Mouse (Mus musculus): Measurements from ENCODE around the gene Hsf5. TPM values are rescaled to one million over a fixed set of nuclear protein-coding genes. Genes with fewer than 3 reads are reported as not detected.
A peak's percentile ranks its signal among the peaks of the same experiment; 100 is the strongest.

Gene Hsf5
- total and polyA plus RNA-seq, 2 experiments, result 0.05 to 0.09 TPM

DNA sequence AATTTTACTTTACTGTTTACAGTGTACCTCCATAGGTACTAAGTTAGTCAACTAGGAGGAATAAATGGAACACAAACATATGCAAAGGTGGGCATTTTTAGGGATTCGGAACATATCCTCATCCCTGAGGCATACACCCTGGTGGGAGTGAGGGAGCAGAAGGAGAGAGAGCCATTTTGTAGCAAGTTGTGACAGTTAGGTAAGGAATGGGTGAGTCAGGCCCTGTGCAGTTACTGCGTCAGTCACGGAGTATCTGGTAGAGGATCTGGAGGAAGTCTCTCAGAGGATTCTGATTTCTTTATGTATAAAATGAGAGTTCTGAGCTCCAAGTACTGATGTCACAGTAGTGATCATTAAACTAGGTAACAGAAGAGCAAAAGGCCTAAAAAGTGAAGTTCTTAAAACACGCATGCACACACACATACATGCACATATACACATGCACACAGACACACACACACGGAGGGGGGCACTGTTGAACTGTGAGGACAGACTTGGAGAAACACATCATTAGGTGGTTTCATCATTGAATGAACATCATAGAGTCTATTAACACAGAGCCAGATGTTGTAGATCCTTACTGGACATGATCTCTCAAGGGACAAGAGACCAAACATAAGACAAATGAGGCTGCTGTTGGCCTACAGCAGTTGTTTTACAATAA is 29.6 kb upstream of the Hsf5 start:
- Histone ChIP-seq H3K79me2 (ENCODE audit: control insufficient read depth, insufficient read depth, low read length) (peaks cover 3% of the 10 kb centered on the region; the same call in 1 of the 2 replicates), H3K4me1 (ENCODE audit: control insufficient read depth, insufficient read depth, low read length) (peaks cover 18% of the 10 kb centered on the region), H3K27me3 (ENCODE audit: control insufficient read depth, insufficient read depth, low read length) (no peaks in the 10 kb centered on the region), H3K4me3 (ENCODE audit: insufficient read depth, low read depth, low read length) (no peak overlapping the region), H3K36me3 (ENCODE audit: control insufficient read depth, insufficient read depth, low read length) (no peaks in the 10 kb centered on the region), H3K9ac (ENCODE audit: low read depth, low read length) (no peak overlapping the region), H3K27ac (replicated peaks; ENCODE audit: insufficient read depth, low read depth, low read length) (no peak overlapping the region)
- DNase-seq (ENCODE audit: extremely low read depth, low read depth, low spot score), result no peak
- no peak for TF ChIP-seq CTCF (IDR thresholded peaks at IDR 0.05; ENCODE audit: low read depth, low read length)
- 92% methylated on average over 5 of the region's 5 CpGs for WGBS

DNA sequence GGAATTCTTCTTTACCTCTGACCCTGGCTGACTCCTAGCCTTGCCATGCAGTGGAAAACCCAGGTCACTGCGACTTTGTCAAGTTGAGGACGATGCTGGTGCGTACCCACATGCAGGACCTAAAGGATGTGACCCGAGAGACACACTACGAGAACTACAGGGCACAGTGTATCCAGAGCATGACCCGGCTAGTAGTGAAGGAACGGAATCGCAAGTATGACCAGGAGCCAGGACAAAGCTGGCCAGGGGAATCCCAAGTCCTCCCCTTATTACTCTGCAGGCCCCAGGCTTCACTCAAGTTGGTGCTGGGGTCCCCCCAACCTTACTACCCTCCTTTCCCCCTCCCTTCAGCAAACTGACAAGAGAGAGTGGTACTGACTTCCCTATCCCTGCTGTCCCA is 27.4 kb upstream of the Hsf5 start:
- H3K27ac ChIP-seq (replicated peaks; ENCODE audit: insufficient read depth, low read depth, low read length), result no peak overlapping the region
- WGBS, result 78% methylated on average over 8 of the region's 8 CpGs
- no peaks in the 10 kb centered on the region for H3K27me3 ChIP-seq (ENCODE audit: control insufficient read depth, insufficient read depth, low read length)
- no peak for DNase-seq (ENCODE audit: extremely low read depth, low read depth, low spot score)
- H3K4me1 ChIP-seq (ENCODE audit: control insufficient read depth, insufficient read depth, low read length), result peaks cover 23% of the 10 kb centered on the region
- H3K4me3 ChIP-seq (ENCODE audit: insufficient read depth, low read depth, low read length), result no peak overlapping the region
- peaks cover 8% of the 10 kb centered on the region; the same call in 1 of the 2 replicates for H3K79me2 ChIP-seq (ENCODE audit: control insufficient read depth, insufficient read depth, low read length)
- no peak overlapping the region for H3K9ac ChIP-seq (ENCODE audit: low read depth, low read length)
- H3K36me3 ChIP-seq (ENCODE audit: control insufficient read depth, insufficient read depth, low read length), result no peaks in the 10 kb centered on the region
- TF ChIP-seq CTCF (IDR thresholded peaks at IDR 0.05; ENCODE audit: low read depth, low read length) (no peak), POLR2A (IDR thresholded peaks at IDR 0.05; ENCODE audit: extremely low read depth, insufficient read depth, low read length) (no peak)

DNA sequence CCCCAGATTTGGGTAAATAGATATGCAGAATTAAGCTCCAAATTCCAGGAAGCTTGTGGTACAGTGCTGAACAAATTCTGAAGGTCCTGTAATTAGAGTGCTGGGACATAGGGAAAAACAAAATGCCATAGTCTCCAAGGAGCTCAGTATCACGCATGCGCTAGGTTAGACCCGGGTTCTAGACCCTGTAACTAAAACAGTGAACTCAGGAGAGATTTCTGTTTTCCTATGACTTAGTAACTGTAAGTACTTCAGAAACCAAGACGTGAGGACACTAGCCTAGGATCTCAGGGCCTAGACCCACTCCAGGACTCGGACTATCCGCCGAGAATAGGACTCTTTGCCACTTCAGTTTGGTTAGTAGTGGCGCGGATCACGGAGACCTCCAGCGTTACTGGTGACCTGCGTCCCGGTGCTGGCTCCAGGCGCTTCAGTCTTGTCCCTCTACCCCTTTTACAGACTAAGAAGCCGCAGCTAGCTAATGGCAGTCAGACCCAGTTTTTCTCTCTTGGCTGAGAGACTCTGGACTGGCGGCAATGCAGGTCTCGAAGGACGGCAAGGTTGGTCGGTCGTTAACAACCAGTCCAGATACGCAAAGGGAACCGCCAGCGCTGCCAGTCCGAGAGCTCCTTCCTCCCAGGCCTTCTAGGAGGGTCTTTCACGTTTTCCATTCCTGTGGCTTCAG is 26.0 kb upstream of the Hsf5 start:
- under 1% methylated on average over 25 of the region's 25 CpGs for WGBS
- DNase-seq (ENCODE audit: extremely low read depth, low read depth, low spot score), result peak; percentile 34
- TF ChIP-seq POLR2A (IDR thresholded peaks at IDR 0.05; ENCODE audit: extremely low read depth, insufficient read depth, low read length) (no peak), CTCF (IDR thresholded peaks at IDR 0.05; ENCODE audit: low read depth, low read length) (no peak)

GRCm38 (mm10) chr11:87591526-87592353 is 25.2 kb upstream of the Hsf5 start, which contains the start of gene Mtmr4:
Mtmr4 (plus strand) TSS chr11:87592162.
- H3K4me1 ChIP-seq (ENCODE audit: control insufficient read depth, insufficient read depth, low read length), result peaks cover 23% of the 10 kb centered on the region
- under 1% methylated on average over 61 of the region's 61 CpGs for WGBS
- DNase-seq (ENCODE audit: extremely low read depth, low read depth, low spot score), result peak; percentile 97

More for the DNA sequence above, 26.0 kb upstream of the Hsf5 start:
- no peaks in the 10 kb centered on the region for H3K36me3 ChIP-seq (ENCODE audit: control insufficient read depth, insufficient read depth, low read length)
- H3K27ac ChIP-seq (replicated peaks; ENCODE audit: insufficient read depth, low read depth, low read length), result peak overlapping the region; percentile 97
- H3K9ac ChIP-seq (ENCODE audit: low read depth, low read length), result peak overlapping the region; percentile 93
- H3K4me1 ChIP-seq (ENCODE audit: control insufficient read depth, insufficient read depth, low read length), result peaks cover 25% of the 10 kb centered on the region
- H3K79me2 ChIP-seq (ENCODE audit: control insufficient read depth, insufficient read depth, low read length), result peaks cover 12% of the 10 kb centered on the region; the same call in 1 of the 2 replicates
- no peaks in the 10 kb centered on the region for H3K27me3 ChIP-seq (ENCODE audit: control insufficient read depth, insufficient read depth, low read length)
- H3K4me3 ChIP-seq (ENCODE audit: insufficient read depth, low read depth, low read length), result peak overlapping the region; percentile 77

GRCm38 (mm10) chr11:87592354-87592695 is 24.6 kb upstream of the Hsf5 start:
- no peak for TF ChIP-seq CTCF (IDR thresholded peaks at IDR 0.05; ENCODE audit: low read depth, low read length)
- TF ChIP-seq POLR2A (IDR thresholded peaks at IDR 0.05; ENCODE audit: extremely low read depth, insufficient read depth, low read length), result no peak
- no peaks in the 10 kb centered on the region for H3K27me3 ChIP-seq (ENCODE audit: control insufficient read depth, insufficient read depth, low read length)
- H3K36me3 ChIP-seq (ENCODE audit: control insufficient read depth, insufficient read depth, low read length), result peaks cover 3% of the 10 kb centered on the region; the same call in 1 of the 2 replicates
- H3K9ac ChIP-seq (ENCODE audit: low read depth, low read length), result peak overlapping the region; percentile 81
- peaks cover 12% of the 10 kb centered on the region; the same call in 1 of the 2 replicates for H3K79me2 ChIP-seq (ENCODE audit: control insufficient read depth, insufficient read depth, low read length)
- H3K4me1 ChIP-seq (ENCODE audit: control insufficient read depth, insufficient read depth, low read length), result peaks cover 22% of the 10 kb centered on the region
- peak overlapping the region; percentile 91 for H3K27ac ChIP-seq (replicated peaks; ENCODE audit: insufficient read depth, low read depth, low read length)
- peak overlapping the region; percentile 71 for H3K4me3 ChIP-seq (ENCODE audit: insufficient read depth, low read depth, low read length)
- no peak for DNase-seq (ENCODE audit: extremely low read depth, low read depth, low spot score)
- WGBS, result under 1% methylated on average over 15 of the region's 15 CpGs

More at GRCm38 (mm10) chr11:87591526-87592353, 25.2 kb upstream of the Hsf5 start, which contains the start of gene Mtmr4:
- peak within 1 kb of the TSS; percentile 97 for H3K27ac ChIP-seq (replicated peaks; ENCODE audit: insufficient read depth, low read depth, low read length)
- H3K9ac ChIP-seq (ENCODE audit: low read depth, low read length), result peak within 1 kb of the TSS; percentile 93
- no peaks in the 10 kb centered on the region for H3K36me3 ChIP-seq (ENCODE audit: control insufficient read depth, insufficient read depth, low read length)
- peaks cover 12% of the 10 kb centered on the region; the same call in 1 of the 2 replicates for H3K79me2 ChIP-seq (ENCODE audit: control insufficient read depth, insufficient read depth, low read length)
- no peak for TF ChIP-seq CTCF (IDR thresholded peaks at IDR 0.05; ENCODE audit: low read depth, low read length)
- TF ChIP-seq POLR2A (IDR thresholded peaks at IDR 0.05; ENCODE audit: extremely low read depth, insufficient read depth, low read length), result peak; percentile 84
- peak within 1 kb of the TSS; percentile 77 for H3K4me3 ChIP-seq (ENCODE audit: insufficient read depth, low read depth, low read length)
- H3K27me3 ChIP-seq (ENCODE audit: control insufficient read depth, insufficient read depth, low read length), result no peaks in the 10 kb centered on the region

All from liver, adult 2 months (tissue).